Mouse (Mus musculus): ENCODE measurements around the gene Cenpt. TPM values are rescaled to one million over a fixed set of nuclear protein-coding genes. Genes with fewer than 3 reads are reported as not detected.

Cenpt gene
- total and polyA plus RNA-seq, 2 experiments, result 0.92 to 1.9 TPM

GRCm38 (mm10) chr8:105819659-105820058 is 33.4 kb downstream of the Cenpt start:
- WGBS, result 82% methylated on average over 3 of the region's 3 CpGs
- H3K36me3 ChIP-seq (ENCODE audit: control insufficient read depth, insufficient read depth, low read length), result peaks cover 31% of the 10 kb centered on the region
- peaks cover 32% of the 10 kb centered on the region for H3K4me1 ChIP-seq (ENCODE audit: control insufficient read depth, insufficient read depth, low read length)
- no peaks in the 10 kb centered on the region for H3K27me3 ChIP-seq (ENCODE audit: control insufficient read depth, insufficient read depth, low read length)
- no peak overlapping the region; the same call in 1 of the 2 replicates for H3K27ac ChIP-seq (replicated peaks; ENCODE audit: insufficient read depth, low read depth, low read length)
- H3K9ac ChIP-seq (ENCODE audit: low read depth, low read length), result no peak overlapping the region
- peaks cover 57% of the 10 kb centered on the region for H3K79me2 ChIP-seq (ENCODE audit: control insufficient read depth, insufficient read depth, low read length)
- no peak for DNase-seq (ENCODE audit: extremely low read depth, low read depth, low spot score)
- no peak overlapping the region for H3K4me3 ChIP-seq (ENCODE audit: insufficient read depth, low read depth, low read length)
- TF ChIP-seq POLR2A (IDR thresholded peaks at IDR 0.05; ENCODE audit: extremely low read depth, insufficient read depth, low read length) (no peak), CTCF (IDR thresholded peaks at IDR 0.05; ENCODE audit: low read depth, low read length) (no peak)

GRCm38 (mm10) chr8:105813241-105813640 is 39.8 kb downstream of the Cenpt start:
- Histone ChIP-seq H3K27ac (replicated peaks; ENCODE audit: insufficient read depth, low read depth, low read length) (peak overlapping the region; percentile 94), H3K4me1 (ENCODE audit: control insufficient read depth, insufficient read depth, low read length) (peaks cover 42% of the 10 kb centered on the region), H3K4me3 (ENCODE audit: insufficient read depth, low read depth, low read length) (no peak overlapping the region), H3K9ac (ENCODE audit: low read depth, low read length) (peak overlapping the region; percentile 45), H3K36me3 (ENCODE audit: control insufficient read depth, insufficient read depth, low read length) (peaks cover 12% of the 10 kb centered on the region), H3K79me2 (ENCODE audit: control insufficient read depth, insufficient read depth, low read length) (peaks cover 39% of the 10 kb centered on the region), H3K27me3 (ENCODE audit: control insufficient read depth, insufficient read depth, low read length) (no peaks in the 10 kb centered on the region)
- TF ChIP-seq CTCF (IDR thresholded peaks at IDR 0.05; ENCODE audit: low read depth, low read length) (no peak), POLR2A (IDR thresholded peaks at IDR 0.05; ENCODE audit: extremely low read depth, insufficient read depth, low read length) (no peak)
- 34% methylated on average over 6 of the region's 6 CpGs for WGBS
- DNase-seq (ENCODE audit: extremely low read depth, low read depth, low spot score), result peak; percentile 96

GRCm38 (mm10) chr8:105812511-105812910 is 40.6 kb downstream of the Cenpt start:
- DNase-seq (ENCODE audit: extremely low read depth, low read depth, low spot score), result no peak
- H3K4me3 ChIP-seq (ENCODE audit: insufficient read depth, low read depth, low read length), result no peak overlapping the region
- no peak for TF ChIP-seq CTCF (IDR thresholded peaks at IDR 0.05; ENCODE audit: low read depth, low read length)
- no peak for TF ChIP-seq POLR2A (IDR thresholded peaks at IDR 0.05; ENCODE audit: extremely low read depth, insufficient read depth, low read length)
- H3K36me3 ChIP-seq (ENCODE audit: control insufficient read depth, insufficient read depth, low read length), result peaks cover 9% of the 10 kb centered on the region
- H3K79me2 ChIP-seq (ENCODE audit: control insufficient read depth, insufficient read depth, low read length), result peaks cover 40% of the 10 kb centered on the region; the same call in 1 of the 2 replicates
- H3K27ac ChIP-seq (replicated peaks; ENCODE audit: insufficient read depth, low read depth, low read length), result peak overlapping the region; percentile 94
- no peaks in the 10 kb centered on the region for H3K27me3 ChIP-seq (ENCODE audit: control insufficient read depth, insufficient read depth, low read length)
- no peak overlapping the region for H3K9ac ChIP-seq (ENCODE audit: low read depth, low read length)
- peaks cover 47% of the 10 kb centered on the region for H3K4me1 ChIP-seq (ENCODE audit: control insufficient read depth, insufficient read depth, low read length)
- WGBS, result 73% methylated on average over 5 of the region's 5 CpGs

GRCm38 (mm10) chr8:105811543-105811942 is 41.5 kb downstream of the Cenpt start:
- peaks cover 42% of the 10 kb centered on the region; the same call in 1 of the 2 replicates for H3K79me2 ChIP-seq (ENCODE audit: control insufficient read depth, insufficient read depth, low read length)
- no peak for DNase-seq (ENCODE audit: extremely low read depth, low read depth, low spot score)
- peak overlapping the region; percentile 71 for H3K27ac ChIP-seq (replicated peaks; ENCODE audit: insufficient read depth, low read depth, low read length)
- H3K4me1 ChIP-seq (ENCODE audit: control insufficient read depth, insufficient read depth, low read length), result peaks cover 52% of the 10 kb centered on the region
- H3K36me3 ChIP-seq (ENCODE audit: control insufficient read depth, insufficient read depth, low read length), result peaks cover 9% of the 10 kb centered on the region
- no peaks in the 10 kb centered on the region for H3K27me3 ChIP-seq (ENCODE audit: control insufficient read depth, insufficient read depth, low read length)
- H3K9ac ChIP-seq (ENCODE audit: low read depth, low read length), result peak overlapping the region; percentile 55
- H3K4me3 ChIP-seq (ENCODE audit: insufficient read depth, low read depth, low read length), result no peak overlapping the region
- WGBS, result 52% methylated on average over 3 of the region's 3 CpGs
- no peak for TF ChIP-seq CTCF (IDR thresholded peaks at IDR 0.05; ENCODE audit: low read depth, low read length)
- TF ChIP-seq POLR2A (IDR thresholded peaks at IDR 0.05; ENCODE audit: extremely low read depth, insufficient read depth, low read length), result no peak

GRCm38 (mm10) chr8:105811061-105811460 is 42.0 kb downstream of the Cenpt start:
- peaks cover 54% of the 10 kb centered on the region for H3K4me1 ChIP-seq (ENCODE audit: control insufficient read depth, insufficient read depth, low read length)
- TF ChIP-seq CTCF (IDR thresholded peaks at IDR 0.05; ENCODE audit: low read depth, low read length), result no peak
- TF ChIP-seq POLR2A (IDR thresholded peaks at IDR 0.05; ENCODE audit: extremely low read depth, insufficient read depth, low read length), result no peak
- 76% methylated on average over 10 of the region's 10 CpGs for WGBS
- DNase-seq (ENCODE audit: extremely low read depth, low read depth, low spot score), result no peak
- H3K4me3 ChIP-seq (ENCODE audit: insufficient read depth, low read depth, low read length), result no peak overlapping the region
- peaks cover 44% of the 10 kb centered on the region; the same call in 1 of the 2 replicates for H3K79me2 ChIP-seq (ENCODE audit: control insufficient read depth, insufficient read depth, low read length)
- peak overlapping the region; percentile 71 for H3K27ac ChIP-seq (replicated peaks; ENCODE audit: insufficient read depth, low read depth, low read length)
- H3K27me3 ChIP-seq (ENCODE audit: control insufficient read depth, insufficient read depth, low read length), result no peaks in the 10 kb centered on the region
- H3K9ac ChIP-seq (ENCODE audit: low read depth, low read length), result no peak overlapping the region
- H3K36me3 ChIP-seq (ENCODE audit: control insufficient read depth, insufficient read depth, low read length), result peaks cover 9% of the 10 kb centered on the region

GRCm38 (mm10) chr8:105810245-105810786 is 42.8 kb downstream of the Cenpt start:
- Histone ChIP-seq H3K27ac (replicated peaks; ENCODE audit: insufficient read depth, low read depth, low read length) (peak overlapping the region; percentile 75), H3K4me3 (ENCODE audit: insufficient read depth, low read depth, low read length) (no peak overlapping the region), H3K4me1 (ENCODE audit: control insufficient read depth, insufficient read depth, low read length) (peaks cover 61% of the 10 kb centered on the region), H3K27me3 (ENCODE audit: control insufficient read depth, insufficient read depth, low read length) (no peaks in the 10 kb centered on the region), H3K79me2 (ENCODE audit: control insufficient read depth, insufficient read depth, low read length) (peaks cover 43% of the 10 kb centered on the region; the same call in 1 of the 2 replicates), H3K9ac (ENCODE audit: low read depth, low read length) (no peak overlapping the region), H3K36me3 (ENCODE audit: control insufficient read depth, insufficient read depth, low read length) (peaks cover 10% of the 10 kb centered on the region)
- WGBS, result 86% methylated on average over 6 of the region's 6 CpGs
- no peak for DNase-seq (ENCODE audit: extremely low read depth, low read depth, low spot score)
- no peak for TF ChIP-seq CTCF (IDR thresholded peaks at IDR 0.05; ENCODE audit: low read depth, low read length)
- no peak for TF ChIP-seq POLR2A (IDR thresholded peaks at IDR 0.05; ENCODE audit: extremely low read depth, insufficient read depth, low read length)

Measured in liver, adult 2 months (tissue).